Mouse (Mus musculus) left cerebral cortex, postnatal 14 days (tissue): ENCODE measurements around the gene Hyls1. TPM values are rescaled to one million over a fixed set of nuclear protein-coding genes. Genes with fewer than 3 reads are reported as not detected.

Source experiments
- DNase-seq, 2 experiments: peaks; one replicate each; pipeline ENCODE4 v3.0.0; 2021 to 2022; ENCODE audit warnings: low spot score in 2 of 2, mixed read lengths in 1 of 2
- intact Hi-C: fragments of 180-260 bp; cut with DNase I; formaldehyde crosslinking; loops from one replicate; pipeline ENCODE4 v1.15.1; 2025
- total RNA-seq, 2 experiments: library from RNA; stranded (reverse); gene quantifications; 2 replicates each; pipeline ENCODE4 v1.2.3; 2021

The Hyls1 gene
- total RNA-seq, 2 experiments from 2014 or later: 7.3 to 8.8 TPM

- no peak for DNase-seq
- intact Hi-C loops: no loop called here
Observed at GRCm38 (mm10) chr9:35548455-35548854, 21.7 kb downstream of the Hyls1 start.

- no peak for DNase-seq
- intact Hi-C loops: no loop called here
Observed at GRCm38 (mm10) chr9:35546745-35547144, 23.5 kb downstream of the Hyls1 start.

GRCm38 (mm10) chr9:35545704-35546103, 24.5 kb downstream of the Hyls1 start:
- intact Hi-C loops: no loop called here
- DNase-seq: no peak

- intact Hi-C loops: no loop called here
- no peak for DNase-seq
Observed at GRCm38 (mm10) chr9:35544666-35545065, 25.5 kb downstream of the Hyls1 start.

- intact Hi-C loops: no loop called here
- DNase-seq: no peak
Observed at GRCm38 (mm10) chr9:35543099-35543860, 26.9 kb downstream of the Hyls1 start.

GRCm38 (mm10) chr9:35541941-35542340, 28.3 kb downstream of the Hyls1 start:
- intact Hi-C loops: loop anchor here (1.0 kb wide), 1 partner anchor 260 kb away; no protein-coding TSS in a partner anchor
- no peak for DNase-seq

GRCm38 (mm10) chr9:35541488-35541887, 28.7 kb downstream of the Hyls1 start:
- intact Hi-C loops: loop anchor here (1.0 kb wide), 1 partner anchor 259 kb away; no protein-coding TSS in a partner anchor
- peak; percentile 82 to 87 for DNase-seq

- intact Hi-C loops: loop anchor here (1.0 kb wide), 1 partner anchor 259 kb away; no protein-coding TSS in a partner anchor
- DNase-seq: no peak
Observed at GRCm38 (mm10) chr9:35541024-35541423, 29.2 kb downstream of the Hyls1 start.

- no peak for DNase-seq
- intact Hi-C loops: loop anchor here (10.0 kb wide), 1 partner anchor 504 kb away; no protein-coding TSS in a partner anchor
Observed at GRCm38 (mm10) chr9:35539001-35539750, 31.0 kb downstream of the Hyls1 start.

- DNase-seq: no peak
- intact Hi-C loops: loop anchor here (1.0 to 10.0 kb wide), 2 partner anchors 254 to 501 kb away; no protein-coding TSS in a partner anchor
Observed at GRCm38 (mm10) chr9:35535876-35536275, 34.3 kb downstream of the Hyls1 start.

- intact Hi-C loops: loop anchor here (10.0 kb wide), 1 partner anchor 500 kb away; no protein-coding TSS in a partner anchor
- peak; percentile 64 to 70 for DNase-seq
Observed at GRCm38 (mm10) chr9:35535110-35535509, 35.1 kb downstream of the Hyls1 start.

- intact Hi-C loops: loop anchor here (10.0 kb wide), 1 partner anchor 498 kb away; no protein-coding TSS in a partner anchor
- no peak for DNase-seq
Observed at GRCm38 (mm10) chr9:35533266-35533665, 36.9 kb downstream of the Hyls1 start.

- DNase-seq: no peak
- intact Hi-C loops: loop anchor here (10.0 kb wide), 1 partner anchor 495 kb away; no protein-coding TSS in a partner anchor
Observed at GRCm38 (mm10) chr9:35529796-35530195, 40.4 kb downstream of the Hyls1 start.

- intact Hi-C loops: no loop called here
- no peak for DNase-seq
Observed at GRCm38 (mm10) chr9:35529141-35529540, 41.1 kb downstream of the Hyls1 start.

GRCm38 (mm10) chr9:35523941-35524411, 46.2 kb downstream of the Hyls1 start:
- DNase-seq: peak; percentile 82 to 83
- intact Hi-C loops: loop anchor here (1.0 to 5.0 kb wide), 2 partner anchors 102 to 242 kb away; partner anchors contain the start of gene Cdon

- peak; percentile 65 to 79 for DNase-seq
- intact Hi-C loops: loop anchor here (5.0 kb wide), 1 partner anchor 101 kb away; the partner anchor contains the start of gene Cdon
Observed at GRCm38 (mm10) chr9:35523541-35523940, 46.7 kb downstream of the Hyls1 start.

GRCm38 (mm10) chr9:35522821-35523515, 47.2 kb downstream of the Hyls1 start:
- intact Hi-C loops: loop anchor here (5.0 kb wide), 1 partner anchor 101 kb away; the partner anchor contains the start of gene Cdon
- DNase-seq: no peak

- no peak for DNase-seq
Observed at GRCm38 (mm10) chr9:35522241-35522640, 48.0 kb downstream of the Hyls1 start.

More at GRCm38 (mm10) chr9:35522241-35522640, 48.0 kb downstream of the Hyls1 start:
- intact Hi-C loops: loop anchor here (5.0 kb wide), 1 partner anchor 100 kb away; the partner anchor contains the start of gene Cdon
